46 mouse cellular contexts compared by ENCODE assay signal in the genomic region with DNA sequence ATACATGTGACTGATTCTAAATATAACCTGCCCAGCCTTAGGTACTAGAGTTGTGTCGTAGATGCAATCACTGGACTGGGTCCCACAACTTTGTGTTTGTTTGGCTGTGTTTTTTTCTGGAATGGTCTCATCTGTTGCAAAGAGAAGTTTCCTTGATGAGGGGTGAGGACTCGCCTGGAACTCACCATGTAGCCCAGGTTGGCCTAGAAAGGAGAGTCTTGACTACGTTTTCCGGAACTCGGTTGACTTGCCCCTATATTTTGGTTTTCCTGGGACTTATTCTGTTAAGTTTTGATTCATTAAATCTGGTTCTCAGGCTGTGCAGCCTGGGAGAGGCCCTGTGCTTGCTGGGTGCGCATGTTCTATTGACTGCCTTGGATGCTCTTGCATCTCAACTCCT. TPM values are rescaled to one million over a fixed set of nuclear protein-coding genes. Genes with fewer than 3 reads are reported as not detected.
"Had no signal": no experiment of that assay in that cellular context is flagged by ENCODE, and none has a peak within 500 bp of the region (broad histone marks: within the 10 kb centered on the region; RNA-seq: fewer than 3 reads in every experiment).

No protein-coding gene starts in this region.

- H3K9me3 ChIP-seq: limb, embryonic 10.5 days; limb, embryonic 12.5 days; limb, embryonic 13.5 days; limb, embryonic 15.5 days; liver, embryonic 12.5 days; liver, embryonic 13.5 days; liver, embryonic 15.5 days; lung, embryonic 15.5 days; megakaryocyte, embryonic 14.5 days; midbrain, embryonic 10.5 days; midbrain, embryonic 12.5 days; midbrain, embryonic 15.5 days; neural tube, embryonic 12.5 days had no signal

- H3K9ac ChIP-seq: limb, embryonic 12.5 days; limb, embryonic 13.5 days; limb, embryonic 15.5 days; liver, embryonic 12.5 days; liver, embryonic 13.5 days; liver, embryonic 14.5 days; liver, embryonic 15.5 days; liver, postnatal 0 days; lung, embryonic 14.5 days; lung, embryonic 15.5 days; midbrain, embryonic 12.5 days; midbrain, embryonic 15.5 days; neural tube, embryonic 12.5 days had no signal

- H3K27ac ChIP-seq: limb, embryonic 10.5 days; limb, embryonic 12.5 days; limb, embryonic 13.5 days; limb, embryonic 15.5 days; liver, embryonic 12.5 days; liver, embryonic 13.5 days; liver, embryonic 14.5 days; liver, embryonic 15.5 days; lung, embryonic 15.5 days; macrophage; midbrain, embryonic 10.5 days; midbrain, embryonic 12.5 days; midbrain, embryonic 15.5 days; neural tube, embryonic 12.5 days had no signal

- H3K36me3 ChIP-seq: limb, embryonic 10.5 days; limb, embryonic 12.5 days; limb, embryonic 13.5 days; limb, embryonic 15.5 days; liver, embryonic 12.5 days; liver, embryonic 13.5 days; liver, embryonic 15.5 days; lung, embryonic 15.5 days; midbrain, embryonic 10.5 days; midbrain, embryonic 12.5 days; midbrain, embryonic 15.5 days; neural tube, embryonic 12.5 days had no signal

- H3K4me3 ChIP-seq: limb, embryonic 10.5 days; limb, embryonic 12.5 days; limb, embryonic 13.5 days; limb, embryonic 15.5 days; liver, embryonic 12.5 days; liver, embryonic 13.5 days; liver, embryonic 15.5 days; lung, embryonic 15.5 days; megakaryocyte, embryonic 14.5 days; midbrain, embryonic 10.5 days; midbrain, embryonic 12.5 days; midbrain, embryonic 15.5 days; myocyte; neural tube, embryonic 12.5 days had no signal

- ATAC-seq: liver, embryonic 12.5 days; liver, postnatal 0 days; lung, postnatal 0 days; midbrain, embryonic 15.5 days; midbrain, embryonic 16.5 days had no signal

- DNase-seq: left cerebral cortex, postnatal 4 days; liver; liver, embryonic 13.5 days; liver, postnatal 0 days; lung, adult 18-20 months; lung, adult 2 months; lung, embryonic 14.5 days; lung, postnatal 10 days; lung, postnatal 14 days; lung, postnatal 36 days; lung, postnatal 4 days; midbrain, embryonic 14.5 days had no signal

- H3K4me2 ChIP-seq: limb, embryonic 12.5 days; limb, embryonic 13.5 days; limb, embryonic 15.5 days; liver, embryonic 11.5 days; liver, embryonic 12.5 days; liver, embryonic 13.5 days; liver, embryonic 15.5 days; lung, embryonic 14.5 days; lung, embryonic 15.5 days; midbrain, embryonic 12.5 days; midbrain, embryonic 15.5 days; neural tube, embryonic 12.5 days had no signal

RNA-seq across cellular contexts. Expression of a gene that starts 1.2 kb away (rescaled TPM):
- total RNA-seq: megakaryocyte-erythroid progenitor cell, adult 5-6 weeks; monocyte, adult 5-6 weeks had no signal
- polyA plus RNA-seq: liver, adult 2 months had no signal

RNA-seq across cellular contexts. Expression of a gene that starts 30.1 kb away (rescaled TPM):
- total RNA-seq: left cerebral cortex, adult 8-10 months; left cerebral cortex, postnatal 10 days; left cerebral cortex, postnatal 14 days; left cerebral cortex, postnatal 25 days; left cerebral cortex, postnatal 36 days; left cerebral cortex, postnatal 4 days; liver, adult 2 months; megakaryocyte progenitor cell, adult 5-6 weeks; megakaryocyte-erythroid progenitor cell, adult 5-6 weeks; midbrain, postnatal 0 days; monocyte, adult 5-6 weeks had no signal
- polyA plus RNA-seq: limb, embryonic 10.5 days; limb, embryonic 11.5 days; limb, embryonic 12.5 days; limb, embryonic 13.5 days; limb, embryonic 14.5 days; limb, embryonic 15.5 days; liver, adult 2 months; liver, embryonic 11.5 days; liver, embryonic 12.5 days; liver, embryonic 13.5 days; liver, embryonic 14.5 days; liver, embryonic 15.5 days; liver, embryonic 16.5 days; liver, postnatal 0 days; lung, embryonic 14.5 days; lung, embryonic 15.5 days; lung, embryonic 16.5 days; lung, postnatal 0 days; macrophage; midbrain, embryonic 10.5 days; midbrain, embryonic 12.5 days; midbrain, embryonic 14.5 days; midbrain, embryonic 15.5 days; midbrain, embryonic 16.5 days; midbrain, postnatal 0 days; myocyte; neural tube, embryonic 12.5 days had no signal

RNA-seq across cellular contexts. Expression of a gene that starts 33.4 kb away (rescaled TPM):
- total RNA-seq: left cerebral cortex, postnatal 14 days; liver, adult 2 months; megakaryocyte progenitor cell, adult 5-6 weeks; megakaryocyte, adult 5-6 weeks; megakaryocyte-erythroid progenitor cell, adult 5-6 weeks; monocyte, adult 5-6 weeks had no signal
- polyA plus RNA-seq: limb, embryonic 10.5 days; limb, embryonic 11.5 days; limb, embryonic 12.5 days; limb, embryonic 13.5 days; limb, embryonic 14.5 days; limb, embryonic 15.5 days; liver, adult 2 months; liver, embryonic 11.5 days; liver, embryonic 12.5 days; liver, embryonic 13.5 days; liver, embryonic 14.5 days; liver, embryonic 15.5 days; liver, embryonic 16.5 days; liver, postnatal 0 days; lung, adult 2 months; lung, embryonic 14.5 days; lung, embryonic 15.5 days; lung, embryonic 16.5 days; lung, postnatal 0 days; macrophage; midbrain, embryonic 10.5 days; midbrain, embryonic 12.5 days; midbrain, embryonic 14.5 days; midbrain, embryonic 15.5 days; midbrain, embryonic 16.5 days; midbrain, postnatal 0 days; myocyte; neural tube, embryonic 11.5 days; neural tube, embryonic 12.5 days had no signal
